Mouse (Mus musculus) CH12F3 (cell line): ENCODE measurements around the gene Dyrk3.

Source experiments
- in situ Hi-C: fragments of 300-500 bp; cut with MboI; formaldehyde crosslinking; loops from 2 replicates; pipeline ENCODE4 v1.14.3; 2020; ENCODE audit warnings: low sequenced_read_pairs

Gene Dyrk3

GRCm38 (mm10) chr1:131138191-131139016, at the start of gene Dyrk3:
TSS of gene Dyrk3 (minus strand) at chr1:131138340.
- in situ Hi-C loops = no loop called here

- in situ Hi-C loops = no loop called here
These were observed 49.7 kb upstream of the Dyrk3 start for GRCm38 (mm10) chr1:131187856-131188255.

GRCm38 (mm10) chr1:131186995-131187394, 48.9 kb upstream of the Dyrk3 start:
- in situ Hi-C loops = no loop called here

GRCm38 (mm10) chr1:131185821-131186506, 47.8 kb upstream of the Dyrk3 start:
- in situ Hi-C loops = no loop called here

- in situ Hi-C loops = loop anchor here (5.0 kb wide), 1 partner anchor 72 kb away; no protein-coding TSS in a partner anchor
These were observed 47.0 kb upstream of the Dyrk3 start for GRCm38 (mm10) chr1:131184956-131185660.

- in situ Hi-C loops = loop anchor here (5.0 kb wide), 1 partner anchor 73 kb away; no protein-coding TSS in a partner anchor
These were observed 46.3 kb upstream of the Dyrk3 start for GRCm38 (mm10) chr1:131184253-131184955.

GRCm38 (mm10) chr1:131183201-131183600, 45.1 kb upstream of the Dyrk3 start:
- in situ Hi-C loops = loop anchor here (5.0 kb wide), 1 partner anchor 74 kb away; no protein-coding TSS in a partner anchor

- in situ Hi-C loops = loop anchor here (5.0 kb wide), 1 partner anchor 75 kb away; no protein-coding TSS in a partner anchor
These were observed 43.7 kb upstream of the Dyrk3 start for GRCm38 (mm10) chr1:131181642-131182527.

- in situ Hi-C loops = loop anchor here (5.0 kb wide), 1 partner anchor 77 kb away; no protein-coding TSS in a partner anchor
These were observed 42.2 kb upstream of the Dyrk3 start for GRCm38 (mm10) chr1:131180386-131180785.

GRCm38 (mm10) chr1:131178083-131178482, 39.9 kb upstream of the Dyrk3 start:
- in situ Hi-C loops = no loop called here

GRCm38 (mm10) chr1:131177249-131177648, 39.1 kb upstream of the Dyrk3 start:
- in situ Hi-C loops = no loop called here

GRCm38 (mm10) chr1:131175819-131176218, 37.7 kb upstream of the Dyrk3 start:
- in situ Hi-C loops = no loop called here

GRCm38 (mm10) chr1:131175189-131175588, 37.0 kb upstream of the Dyrk3 start:
- in situ Hi-C loops = no loop called here

- in situ Hi-C loops = no loop called here
These were observed 36.2 kb upstream of the Dyrk3 start for GRCm38 (mm10) chr1:131174299-131174861.

GRCm38 (mm10) chr1:131173809-131174208, 35.7 kb upstream of the Dyrk3 start:
- in situ Hi-C loops = no loop called here

GRCm38 (mm10) chr1:131173001-131173400, 34.9 kb upstream of the Dyrk3 start:
- in situ Hi-C loops = no loop called here

GRCm38 (mm10) chr1:131167612-131168011, 29.5 kb upstream of the Dyrk3 start:
- in situ Hi-C loops = no loop called here

GRCm38 (mm10) chr1:131164427-131164826, 26.3 kb upstream of the Dyrk3 start:
- in situ Hi-C loops = no loop called here

- in situ Hi-C loops = no loop called here
These were observed 23.0 kb upstream of the Dyrk3 start for GRCm38 (mm10) chr1:131161091-131161490.
